Mouse (Mus musculus) midbrain, embryonic 15.5 days (tissue): ENCODE measurements around the gene A630023A22Rik. TPM values are rescaled to one million over a fixed set of nuclear protein-coding genes. Genes with fewer than 3 reads are reported as not detected.

Experiments used
- ATAC-seq: fragments of 200-750 bp; cut with Nextera tagmentation; replicated peaks from 2 replicates; pipeline ENCODE4 v1.8.0; 2017; ENCODE audit warnings: moderate TSS enrichment
- H3K27ac ChIP-seq: fragments of 300-500 bp; sonication (generic); 2 replicates; pipeline ENCODE4 v1.5.1; 2015; ENCODE audit warnings: mild to moderate bottlenecking, inconsistent platforms
- H3K27me3 ChIP-seq: fragments of 300-500 bp; sonication (generic); replicated peaks from 2 replicates; pipeline ENCODE4 v1.6.1; 2015; ENCODE audit warnings: inconsistent platforms
- H3K36me3 ChIP-seq: fragments of 300-500 bp; sonication (generic); replicated peaks from 2 replicates; pipeline ENCODE4 v1.6.1; 2015; ENCODE audit warnings: inconsistent platforms
- H3K4me1 ChIP-seq: fragments of 300-500 bp; sonication (generic); 2 replicates; pipeline ENCODE4 v1.6.1; 2015; ENCODE audit warnings: inconsistent platforms
- H3K4me2 ChIP-seq: fragments of 300-500 bp; sonication (generic); 2 replicates; pipeline ENCODE4 v1.6.1; 2015; ENCODE audit warnings: inconsistent platforms, mild to moderate bottlenecking, moderate library complexity
- H3K4me3 ChIP-seq: fragments of 300-500 bp; sonication (generic); 2 replicates; pipeline ENCODE4 v1.5.1; 2015; ENCODE audit warnings: mild to moderate bottlenecking, inconsistent platforms
- H3K9ac ChIP-seq: fragments of 300-500 bp; sonication (generic); 2 replicates; pipeline ENCODE4 v1.6.1; 2015; ENCODE audit warnings: mild to moderate bottlenecking, inconsistent platforms
- H3K9me3 ChIP-seq: fragments of 300-500 bp; sonication (generic); 2 replicates; pipeline ENCODE4 v1.6.1; 2016; ENCODE audit warnings: inconsistent platforms
- WGBS: fragments of 180-500 bp; shearing (Covaris S2); methylation state at CpG from one replicate; pipeline ENCODE4 v1.1.7; 2015; ENCODE audit warnings: mixed read lengths; 5-methylcytosine and 5-hydroxymethylcytosine counted together
- polyA plus RNA-seq: library from polyadenylated mRNA; unstranded; fragments of >200 nt; fragmentation: Nextera tagmentation; extraction: Ambion mirVana; gene quantifications from 2 replicates; pipeline ENCODE4 v1.2.1, GENCODE M21; 2015

Gene A630023A22Rik
- polyA plus RNA-seq, 1 experiment from 2014 or later = not detected

GRCm38 (mm10) chr14:34078293-34078692, 24.3 kb downstream of the A630023A22Rik start:
- Histone ChIP-seq H3K27ac (no peak overlapping the region), H3K4me1 (peaks cover 2% of the 10 kb centered on the region; the same call in 1 of the 2 replicates), H3K9me3 (no peaks in the 10 kb centered on the region), H3K4me3 (no peak overlapping the region), H3K9ac (no peak overlapping the region), H3K36me3 (no peaks in the 10 kb centered on the region), H3K27me3 (no peaks in the 10 kb centered on the region), H3K4me2 (no peak overlapping the region)
- 69% methylated on average over 4 of the region's 4 CpGs for WGBS
- ATAC-seq = no peak

GRCm38 (mm10) chr14:34077222-34077621, 25.3 kb downstream of the A630023A22Rik start:
- H3K9me3 ChIP-seq = no peaks in the 10 kb centered on the region
- 75% methylated on average over 5 of the region's 5 CpGs for WGBS

DNA sequence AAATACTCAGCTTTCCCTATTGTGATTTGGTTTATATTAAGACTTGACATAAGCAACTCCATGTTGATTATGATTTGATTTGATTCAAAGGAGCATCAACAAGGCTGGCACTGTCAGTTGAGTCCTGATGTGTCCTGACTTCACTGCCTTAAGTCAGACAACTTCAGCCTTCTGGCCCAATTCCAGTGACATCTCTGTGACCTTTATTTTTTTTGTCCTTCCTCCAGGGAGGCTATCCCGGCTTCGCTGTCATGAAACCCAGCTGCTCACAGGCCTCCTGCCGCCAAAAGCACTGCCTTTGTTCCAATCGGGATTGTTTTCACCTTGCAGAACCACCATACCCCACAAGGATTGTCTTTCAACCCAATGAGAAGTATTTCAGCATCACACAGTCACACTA, 27.2 kb downstream of the A630023A22Rik start:
- Histone ChIP-seq H3K9ac (no peak overlapping the region), H3K27ac (no peak overlapping the region)
- 43% methylated on average over 4 of the region's 4 CpGs for whole genome bisulfite sequencing

More at GRCm38 (mm10) chr14:34077222-34077621, 25.3 kb downstream of the A630023A22Rik start:
- H3K4me3 ChIP-seq = no peak overlapping the region
- no peaks in the 10 kb centered on the region for H3K27me3 ChIP-seq
- H3K4me1 ChIP-seq = peaks cover 2% of the 10 kb centered on the region; the same call in 1 of the 2 replicates
- no peak overlapping the region for H3K4me2 ChIP-seq
- no peak for ATAC-seq
- no peak overlapping the region for H3K27ac ChIP-seq
- H3K36me3 ChIP-seq = no peaks in the 10 kb centered on the region
- H3K9ac ChIP-seq = no peak overlapping the region

DNA sequence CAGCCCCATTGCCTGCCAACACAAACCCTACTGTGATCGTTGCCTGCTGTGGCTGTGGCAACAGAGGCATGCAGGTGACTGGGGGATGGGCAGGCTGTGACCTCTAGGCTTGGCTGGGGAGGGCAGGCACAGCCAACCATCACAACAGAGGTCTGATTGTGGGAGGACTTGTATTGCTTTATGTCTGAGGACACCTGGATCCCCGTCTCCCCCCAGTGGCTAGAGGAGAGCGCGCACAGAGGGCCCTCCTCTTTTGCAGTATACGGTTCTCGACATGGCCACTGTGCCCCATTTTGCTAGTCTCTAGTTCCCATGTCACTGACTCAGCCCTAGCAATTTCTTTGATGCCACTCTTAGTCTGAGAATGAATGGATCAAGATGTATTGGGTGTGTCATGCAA, 30.9 kb downstream of the A630023A22Rik start:
- Histone ChIP-seq H3K4me3 (no peak overlapping the region), H3K27ac (no peak overlapping the region), H3K4me2 (no peak overlapping the region), H3K36me3 (no peaks in the 10 kb centered on the region), H3K9me3 (no peaks in the 10 kb centered on the region), H3K27me3 (no peaks in the 10 kb centered on the region), H3K4me1 (no peaks in the 10 kb centered on the region), H3K9ac (no peak overlapping the region)
- 74% methylated on average over 6 of the region's 6 CpGs for WGBS
- no peak for ATAC-seq

More for the DNA sequence above, 27.2 kb downstream of the A630023A22Rik start:
- Histone ChIP-seq H3K4me2 (no peak overlapping the region), H3K27me3 (no peaks in the 10 kb centered on the region), H3K4me3 (no peak overlapping the region), H3K9me3 (no peaks in the 10 kb centered on the region), H3K36me3 (no peaks in the 10 kb centered on the region), H3K4me1 (no peaks in the 10 kb centered on the region)
- ATAC-seq = no peak

DNA sequence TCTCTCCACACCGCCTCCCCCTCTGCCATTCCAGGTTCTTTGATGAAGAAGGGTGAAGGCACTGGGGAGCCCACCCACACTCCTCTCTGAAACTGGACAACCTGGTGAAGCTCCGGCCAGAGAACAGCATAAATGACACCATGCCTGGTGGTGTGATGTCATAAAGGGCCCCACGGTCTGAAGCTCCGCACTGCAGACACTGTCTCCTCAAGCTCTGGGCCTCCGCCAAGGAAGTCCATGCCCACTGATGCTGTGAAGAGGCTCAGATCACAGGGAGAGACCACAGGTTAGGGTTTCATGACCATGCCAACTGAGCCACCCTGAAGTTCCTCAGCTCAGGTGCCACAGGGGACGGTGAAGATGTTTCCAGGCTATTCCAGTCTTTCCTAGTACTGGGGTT, 50.0 kb downstream of the A630023A22Rik start, which contains the start of gene Antxrl:
Gene Antxrl, plus strand, starts transcription at position 192 of the 400 bp plus-strand sequence.
- Histone ChIP-seq H3K9me3 (no peaks in the 10 kb centered on the region), H3K4me2 (no peak within 1 kb of the TSS), H3K4me1 (no peaks in the 10 kb centered on the region), H3K36me3 (no peaks in the 10 kb centered on the region), H3K9ac (no peak within 1 kb of the TSS), H3K4me3 (no peak within 1 kb of the TSS), H3K27ac (no peak within 1 kb of the TSS), H3K27me3 (no peaks in the 10 kb centered on the region)
- WGBS = 94% methylated on average over 6 of the region's 6 CpGs
- no peak for ATAC-seq

DNA sequence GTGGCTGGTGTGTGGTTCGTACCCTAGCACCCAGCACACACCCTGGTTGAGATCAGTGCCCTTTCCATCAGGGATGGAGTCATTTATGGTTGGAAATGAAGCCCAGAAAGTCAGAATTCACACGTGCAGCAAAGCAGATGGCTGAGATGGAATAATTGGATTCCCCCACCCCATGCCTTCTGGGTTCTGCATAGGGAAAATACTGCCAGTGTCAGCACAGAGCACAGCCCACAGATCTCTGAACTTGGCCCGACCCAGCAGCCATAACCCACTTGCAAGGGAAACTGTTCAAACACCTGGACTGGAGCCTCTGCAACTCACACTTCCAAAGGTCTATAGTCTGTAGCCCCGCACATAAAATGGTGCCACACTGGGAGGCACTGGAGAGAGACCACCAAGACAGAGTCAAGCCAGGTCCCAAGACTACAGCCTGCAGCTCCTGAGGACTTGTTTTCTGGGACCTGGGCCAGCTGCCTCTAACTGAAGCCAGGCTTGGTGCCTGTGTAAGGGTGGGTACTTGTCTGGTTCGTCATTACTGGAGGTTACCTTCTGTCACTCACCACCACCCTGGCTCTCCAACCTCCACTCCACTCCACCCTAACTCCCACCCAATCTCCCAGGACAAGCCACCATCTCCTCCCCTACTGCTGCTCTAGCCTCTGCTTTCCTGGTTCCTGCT, 52.3 kb downstream of the A630023A22Rik start:
- Histone ChIP-seq H3K9ac (no peak overlapping the region), H3K4me1 (no peaks in the 10 kb centered on the region), H3K27ac (no peak overlapping the region), H3K9me3 (no peaks in the 10 kb centered on the region), H3K27me3 (no peaks in the 10 kb centered on the region), H3K4me3 (no peak overlapping the region), H3K36me3 (no peaks in the 10 kb centered on the region), H3K4me2 (no peak overlapping the region)
- WGBS = 78% methylated on average over 5 of the region's 5 CpGs
- ATAC-seq = no peak

DNA sequence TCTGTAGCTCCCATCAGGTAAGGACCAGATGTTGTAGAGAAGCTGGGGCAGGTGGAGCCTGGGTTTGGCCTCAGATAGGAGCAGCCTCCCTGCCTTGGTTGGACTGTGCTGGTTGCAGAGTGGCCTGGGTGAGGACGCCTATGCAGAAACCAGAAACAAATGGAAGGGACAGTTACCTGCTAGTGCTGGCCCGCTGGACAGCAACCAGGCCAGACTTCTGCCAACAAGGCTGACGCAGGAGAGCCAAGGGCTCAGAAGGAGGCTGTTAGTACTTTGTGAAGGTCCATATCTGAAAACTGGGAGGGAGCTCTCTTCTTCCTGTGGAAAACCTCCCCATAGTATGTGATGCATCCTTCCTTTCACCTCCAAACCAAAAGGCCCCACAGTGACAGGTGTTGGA, 59.2 kb downstream of the A630023A22Rik start:
- no peak overlapping the region for H3K4me2 ChIP-seq

GRCm38 (mm10) chr14:34041241-34041640, 61.3 kb downstream of the A630023A22Rik start:
- WGBS = 82% methylated on average over 4 of the region's 4 CpGs
- Histone ChIP-seq H3K4me1 (no peaks in the 10 kb centered on the region), H3K27ac (no peak overlapping the region), H3K36me3 (no peaks in the 10 kb centered on the region), H3K4me2 (no peak overlapping the region), H3K4me3 (no peak overlapping the region), H3K27me3 (no peaks in the 10 kb centered on the region), H3K9me3 (no peaks in the 10 kb centered on the region), H3K9ac (no peak overlapping the region)
- no peak for ATAC-seq

More for the DNA sequence above, 59.2 kb downstream of the A630023A22Rik start:
- Histone ChIP-seq H3K27ac (no peak overlapping the region), H3K9ac (no peak overlapping the region), H3K27me3 (no peaks in the 10 kb centered on the region), H3K36me3 (no peaks in the 10 kb centered on the region), H3K9me3 (no peaks in the 10 kb centered on the region), H3K4me3 (no peak overlapping the region), H3K4me1 (no peaks in the 10 kb centered on the region)
- ATAC-seq = no peak
- WGBS = 82% methylated on average over 3 of the region's 3 CpGs

GRCm38 (mm10) chr14:34033841-34034610, 68.5 kb downstream of the A630023A22Rik start:
- Histone ChIP-seq H3K9me3 (no peaks in the 10 kb centered on the region), H3K4me3 (no peak overlapping the region), H3K27me3 (no peaks in the 10 kb centered on the region), H3K27ac (no peak overlapping the region), H3K4me2 (no peak overlapping the region), H3K36me3 (no peaks in the 10 kb centered on the region), H3K9ac (no peak overlapping the region), H3K4me1 (no peaks in the 10 kb centered on the region)
- WGBS = 84% methylated on average over 8 of the region's 8 CpGs
- ATAC-seq = no peak

DNA sequence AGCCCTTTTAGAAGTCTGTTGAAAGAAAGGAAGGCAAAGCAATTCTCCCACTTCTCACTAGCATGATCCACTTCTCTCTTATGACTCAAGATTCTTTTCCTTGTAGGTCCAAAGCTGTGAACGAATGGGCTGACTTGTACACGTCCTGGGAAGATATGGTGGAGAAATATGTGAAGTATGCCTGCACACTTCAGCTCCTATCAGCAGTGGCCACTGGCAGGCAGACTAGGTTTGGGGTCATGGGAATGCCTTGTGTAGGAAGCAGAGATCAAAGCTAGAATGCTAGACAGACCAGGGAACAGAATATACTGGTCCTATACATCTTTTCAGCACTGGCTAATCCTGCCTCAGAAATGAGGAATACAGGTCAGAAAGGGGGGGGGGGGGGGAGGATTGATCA, 75.8 kb downstream of the A630023A22Rik start:
- Histone ChIP-seq H3K4me1 (no peaks in the 10 kb centered on the region), H3K27me3 (no peaks in the 10 kb centered on the region), H3K9me3 (peaks cover 5% of the 10 kb centered on the region; the same call in 1 of the 2 replicates), H3K4me3 (no peak overlapping the region), H3K4me2 (no peak overlapping the region), H3K36me3 (no peaks in the 10 kb centered on the region), H3K27ac (no peak overlapping the region), H3K9ac (no peak overlapping the region)
- WGBS = 82% methylated on average over 2 of the region's 2 CpGs
- ATAC-seq = no peak

DNA sequence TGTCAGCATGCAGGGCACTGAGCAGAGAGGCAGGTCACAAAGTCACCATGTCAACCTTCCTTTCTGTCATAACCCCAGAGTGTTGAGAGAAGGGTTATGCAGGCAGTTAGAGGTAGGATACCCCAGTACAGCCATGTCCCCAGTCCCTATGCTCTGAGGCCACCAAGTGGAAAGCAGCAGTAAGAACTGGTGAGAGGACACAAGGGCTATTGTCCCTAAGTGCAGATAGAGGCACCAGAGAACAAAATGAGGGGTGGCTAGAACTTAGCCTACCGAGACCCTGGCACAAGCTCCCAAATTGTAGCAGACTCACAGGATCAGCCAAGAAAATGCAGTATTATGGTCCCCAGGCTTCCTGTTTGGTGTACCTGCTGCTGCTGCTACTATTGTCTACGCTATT, 85.6 kb downstream of the A630023A22Rik start:
- H3K4me3 ChIP-seq = no peak overlapping the region
- no peak overlapping the region for H3K9ac ChIP-seq
- ATAC-seq = no peak
- 90% methylated on average over 2 of the region's 2 CpGs for WGBS
- H3K4me1 ChIP-seq = no peaks in the 10 kb centered on the region
- no peaks in the 10 kb centered on the region for H3K36me3 ChIP-seq
- no peaks in the 10 kb centered on the region for H3K9me3 ChIP-seq
- H3K4me2 ChIP-seq = no peak overlapping the region
- no peaks in the 10 kb centered on the region for H3K27me3 ChIP-seq
- no peak overlapping the region for H3K27ac ChIP-seq

- H3K4me2 ChIP-seq = no peak within 1 kb of the TSS
- H3K4me1 ChIP-seq = no peaks in the 10 kb centered on the region
- no peak for ATAC-seq
- no peaks in the 10 kb centered on the region for H3K9me3 ChIP-seq
- H3K4me3 ChIP-seq = no peak within 1 kb of the TSS
- no peaks in the 10 kb centered on the region for H3K36me3 ChIP-seq
- H3K27me3 ChIP-seq = no peaks in the 10 kb centered on the region
- no peak within 1 kb of the TSS for H3K9ac ChIP-seq
- 94% methylated on average over 4 of the region's 4 CpGs for WGBS
- no peak within 1 kb of the TSS for H3K27ac ChIP-seq
Measured at GRCm38 (mm10) chr14:34016381-34016780, 86.2 kb downstream of the A630023A22Rik start, which contains the start of gene Gm5460. Gene Gm5460, plus strand, starts transcription at chr14:34016758.
